Mouse (Mus musculus): Measurements from ENCODE around the gene Myocd. TPM values are rescaled to one million over a fixed set of nuclear protein-coding genes. Genes with fewer than 3 reads are reported as not detected.

The Myocd gene
- polyA plus RNA-seq, 1 experiment from 2014 or later: 3.7 TPM

DNA sequence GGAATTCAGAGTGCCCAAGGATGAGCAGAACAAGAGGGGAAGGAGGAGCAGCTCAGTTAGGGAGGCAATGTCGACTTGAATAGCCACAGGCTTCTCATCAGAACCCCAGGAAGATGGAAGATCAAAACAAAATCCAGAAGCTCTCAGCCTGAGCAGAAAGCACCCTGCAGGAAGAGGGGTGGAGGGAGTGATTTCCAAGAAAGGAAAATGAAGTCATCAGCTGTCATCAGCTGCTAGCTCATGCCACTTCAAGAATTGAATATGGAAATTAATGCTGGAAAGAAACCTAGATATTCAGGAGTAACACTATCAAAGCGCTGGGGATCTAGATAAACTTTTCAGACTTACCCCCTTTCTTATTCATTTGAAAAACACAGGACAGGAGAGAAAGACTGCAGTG, 34.4 kb downstream of the Myocd start:
- no peak for DNase-seq (ENCODE audit: low spot score)
- Histone ChIP-seq H3K9me3 (replicated peaks; ENCODE audit: low read length) (no peaks in the 10 kb centered on the region), H3K27me3 (ENCODE audit: insufficient read depth, low read length) (no peaks in the 10 kb centered on the region), H3K4me1 (replicated peaks; ENCODE audit: insufficient read depth, low read length) (no peaks in the 10 kb centered on the region), H3K36me3 (ENCODE audit: insufficient read depth, low read length) (no peaks in the 10 kb centered on the region), H3K4me3 (replicated peaks; ENCODE audit: low read depth, low read length) (no peak overlapping the region), H3K9ac (ENCODE audit: low read depth, low read length) (no peak overlapping the region), H3K27ac (no peak overlapping the region), H3K4me2 (ENCODE audit: low read length) (no peak overlapping the region)
- ATAC-seq (replicated peaks; ENCODE audit: low FRiP score, low read depth): no peak
- TF ChIP-seq CTCF (IDR thresholded peaks at IDR 0.05; ENCODE audit: low read depth): no peak
- 46% methylated on average over 2 of the region's 2 CpGs for WGBS

- ATAC-seq (replicated peaks; ENCODE audit: low FRiP score, low read depth) (no peak), DNase-seq (ENCODE audit: low spot score) (no peak)
- no peak overlapping the region for H3K4me3 ChIP-seq (replicated peaks; ENCODE audit: low read depth, low read length)
- 90% methylated on average over 4 of the region's 4 CpGs for WGBS
- no peak for TF ChIP-seq CTCF (IDR thresholded peaks at IDR 0.05; ENCODE audit: low read depth)
- H3K27me3 ChIP-seq (ENCODE audit: insufficient read depth, low read length): no peaks in the 10 kb centered on the region
- no peaks in the 10 kb centered on the region for H3K36me3 ChIP-seq (ENCODE audit: insufficient read depth, low read length)
- H3K4me2 ChIP-seq (ENCODE audit: low read length): no peak overlapping the region
- no peak overlapping the region for H3K27ac ChIP-seq
- no peaks in the 10 kb centered on the region for H3K9me3 ChIP-seq (replicated peaks; ENCODE audit: low read length)
- H3K9ac ChIP-seq (ENCODE audit: low read depth, low read length): no peak overlapping the region
- H3K4me1 ChIP-seq (replicated peaks; ENCODE audit: insufficient read depth, low read length): no peaks in the 10 kb centered on the region
Measured at GRCm38 (mm10) chr11:65231771-65232170, 38.0 kb downstream of the Myocd start.

GRCm38 (mm10) chr11:65226766-65227165, 43.0 kb downstream of the Myocd start:
- DNase-seq (ENCODE audit: low spot score) (peak; percentile 51), ATAC-seq (replicated peaks; ENCODE audit: low FRiP score, low read depth) (no peak)
- Histone ChIP-seq H3K9ac (ENCODE audit: low read depth, low read length) (no peak overlapping the region), H3K4me2 (ENCODE audit: low read length) (no peak overlapping the region), H3K9me3 (replicated peaks; ENCODE audit: low read length) (no peaks in the 10 kb centered on the region), H3K4me3 (replicated peaks; ENCODE audit: low read depth, low read length) (no peak overlapping the region), H3K36me3 (ENCODE audit: insufficient read depth, low read length) (no peaks in the 10 kb centered on the region), H3K4me1 (replicated peaks; ENCODE audit: insufficient read depth, low read length) (no peaks in the 10 kb centered on the region), H3K27me3 (ENCODE audit: insufficient read depth, low read length) (no peaks in the 10 kb centered on the region), H3K27ac (no peak overlapping the region)
- TF ChIP-seq CTCF (IDR thresholded peaks at IDR 0.05; ENCODE audit: low read depth): no peak
- WGBS: 46% methylated on average over 10 of the region's 10 CpGs

GRCm38 (mm10) chr11:65214954-65215629, 54.7 kb downstream of the Myocd start:
- ATAC-seq (replicated peaks; ENCODE audit: low FRiP score, low read depth): no peak
- peak; percentile 44 for DNase-seq (ENCODE audit: low spot score)
- WGBS: 55% methylated on average over 9 of the region's 9 CpGs
- Histone ChIP-seq H3K27ac (no peak overlapping the region), H3K27me3 (ENCODE audit: insufficient read depth, low read length) (no peaks in the 10 kb centered on the region), H3K4me1 (replicated peaks; ENCODE audit: insufficient read depth, low read length) (no peaks in the 10 kb centered on the region), H3K4me2 (ENCODE audit: low read length) (no peak overlapping the region), H3K4me3 (replicated peaks; ENCODE audit: low read depth, low read length) (no peak overlapping the region), H3K36me3 (ENCODE audit: insufficient read depth, low read length) (no peaks in the 10 kb centered on the region), H3K9ac (ENCODE audit: low read depth, low read length) (no peak overlapping the region), H3K9me3 (replicated peaks; ENCODE audit: low read length) (no peaks in the 10 kb centered on the region)
- no peak for TF ChIP-seq CTCF (IDR thresholded peaks at IDR 0.05; ENCODE audit: low read depth)

GRCm38 (mm10) chr11:65213806-65214205, 56.0 kb downstream of the Myocd start:
- ATAC-seq (replicated peaks; ENCODE audit: low FRiP score, low read depth): no peak
- 93% methylated on average over 2 of the region's 2 CpGs for WGBS
- Histone ChIP-seq H3K27ac (no peak overlapping the region), H3K27me3 (ENCODE audit: insufficient read depth, low read length) (no peaks in the 10 kb centered on the region), H3K4me1 (replicated peaks; ENCODE audit: insufficient read depth, low read length) (no peaks in the 10 kb centered on the region), H3K4me3 (replicated peaks; ENCODE audit: low read depth, low read length) (no peak overlapping the region), H3K36me3 (ENCODE audit: insufficient read depth, low read length) (no peaks in the 10 kb centered on the region), H3K9me3 (replicated peaks; ENCODE audit: low read length) (no peaks in the 10 kb centered on the region), H3K9ac (ENCODE audit: low read depth, low read length) (no peak overlapping the region), H3K4me2 (ENCODE audit: low read length) (no peak overlapping the region)
- no peak for TF ChIP-seq CTCF (IDR thresholded peaks at IDR 0.05; ENCODE audit: low read depth)
- no peak for DNase-seq (ENCODE audit: low spot score)

DNA sequence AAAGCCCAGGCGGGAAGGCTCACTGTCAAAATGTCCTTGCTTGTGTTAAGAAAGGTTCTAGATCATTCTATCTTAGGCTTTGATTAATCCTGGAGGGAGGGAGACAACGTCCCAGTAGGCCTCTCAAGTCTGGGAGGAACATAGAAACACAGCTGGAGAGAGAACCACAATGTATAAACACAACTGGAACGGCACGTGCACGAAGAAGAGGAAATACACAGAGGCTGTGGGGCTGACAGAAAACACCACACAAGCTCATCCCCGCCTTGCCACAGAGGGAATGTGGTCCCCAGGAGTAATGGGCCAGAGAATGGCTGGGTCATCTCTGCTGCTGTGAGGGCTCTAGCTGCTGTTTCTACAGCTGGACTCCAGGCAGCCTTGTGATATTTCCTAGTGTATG, 58.1 kb downstream of the Myocd start:
- Histone ChIP-seq H3K36me3 (ENCODE audit: insufficient read depth, low read length) (no peaks in the 10 kb centered on the region), H3K4me1 (replicated peaks; ENCODE audit: insufficient read depth, low read length) (no peaks in the 10 kb centered on the region), H3K27ac (no peak overlapping the region), H3K4me2 (ENCODE audit: low read length) (no peak overlapping the region), H3K9me3 (replicated peaks; ENCODE audit: low read length) (no peaks in the 10 kb centered on the region), H3K9ac (ENCODE audit: low read depth, low read length) (no peak overlapping the region), H3K4me3 (replicated peaks; ENCODE audit: low read depth, low read length) (no peak overlapping the region), H3K27me3 (ENCODE audit: insufficient read depth, low read length) (no peaks in the 10 kb centered on the region)
- no peak for ATAC-seq (replicated peaks; ENCODE audit: low FRiP score, low read depth)
- WGBS: 68% methylated on average over 6 of the region's 6 CpGs
- no peak for DNase-seq (ENCODE audit: low spot score)
- TF ChIP-seq CTCF (IDR thresholded peaks at IDR 0.05; ENCODE audit: low read depth): no peak

- ATAC-seq (replicated peaks; ENCODE audit: low FRiP score, low read depth) (no peak), DNase-seq (ENCODE audit: low spot score) (no peak)
- Histone ChIP-seq H3K4me3 (replicated peaks; ENCODE audit: low read depth, low read length) (no peak overlapping the region), H3K36me3 (ENCODE audit: insufficient read depth, low read length) (no peaks in the 10 kb centered on the region), H3K4me1 (replicated peaks; ENCODE audit: insufficient read depth, low read length) (no peaks in the 10 kb centered on the region), H3K27ac (no peak overlapping the region), H3K9me3 (replicated peaks; ENCODE audit: low read length) (no peaks in the 10 kb centered on the region), H3K4me2 (ENCODE audit: low read length) (no peak overlapping the region), H3K9ac (ENCODE audit: low read depth, low read length) (no peak overlapping the region), H3K27me3 (ENCODE audit: insufficient read depth, low read length) (no peaks in the 10 kb centered on the region)
- TF ChIP-seq CTCF (IDR thresholded peaks at IDR 0.05; ENCODE audit: low read depth): no peak
- 52% methylated on average over 6 of the region's 6 CpGs for WGBS
Measured at GRCm38 (mm10) chr11:65209441-65209840, 60.3 kb downstream of the Myocd start.

Data from kidney, postnatal 0 days (tissue).